Mouse (Mus musculus) liver, adult 2 months (tissue): ENCODE results near the gene Frmd4a.

ENCODE experiments used
- CTCF ChIP-seq: fragments of 200-500 bp; IDR thresholded peaks from 2 replicates; pipeline ENCODE4 v1.5.1; 2011; ENCODE audit warnings: low read depth, low read length, control low read depth
- POLR2A ChIP-seq: fragments of 200-500 bp; IDR thresholded peaks from 2 replicates; pipeline ENCODE4 v1.6.1; 2011; ENCODE audit warnings: low read length, control low read depth; ENCODE audit not compliant: insufficient read depth; ENCODE audit errors: extremely low read depth

- TF ChIP-seq POLR2A (no peak), CTCF (no peak)
Measured at GRCm38 (mm10) chr2:4334201-4334600, 316.7 kb downstream of the Frmd4a start.
